Mouse (Mus musculus): ENCODE results near the gene Zbtb20. TPM values are rescaled to one million over a fixed set of nuclear protein-coding genes. Genes with fewer than 3 reads are reported as not detected.

Zbtb20 gene
- total RNA-seq, 2 experiments from 2014 or later: 102 to 105 TPM

GRCm38 (mm10) chr16:43217336-43218006 is 341.8 kb downstream of the Zbtb20 start:
- no peak for DNase-seq

DNA sequence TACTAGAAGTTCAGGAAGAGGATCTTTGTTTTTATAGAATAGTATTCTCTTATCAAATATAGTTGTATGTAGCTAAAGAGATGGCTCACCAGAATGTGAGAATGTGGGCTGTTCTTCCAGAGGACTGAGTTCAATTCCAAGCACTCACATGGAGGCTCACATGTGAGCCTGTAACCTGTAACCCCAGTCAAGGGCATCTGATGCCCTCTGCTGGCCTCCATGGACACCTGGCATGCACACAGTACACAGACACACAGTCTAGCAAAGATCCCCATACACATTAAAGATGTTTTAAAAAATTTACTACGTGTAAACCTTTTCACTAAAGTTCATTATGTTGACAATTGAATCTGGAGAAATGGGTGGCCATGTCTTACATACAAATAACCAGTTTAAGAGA is 343.7 kb downstream of the Zbtb20 start:
- DNase-seq: no peak

- no peak for DNase-seq
Measured at GRCm38 (mm10) chr16:43221313-43221712, 345.6 kb downstream of the Zbtb20 start.

- no peak for DNase-seq
Measured at GRCm38 (mm10) chr16:43230253-43230652, 354.6 kb downstream of the Zbtb20 start.

DNA sequence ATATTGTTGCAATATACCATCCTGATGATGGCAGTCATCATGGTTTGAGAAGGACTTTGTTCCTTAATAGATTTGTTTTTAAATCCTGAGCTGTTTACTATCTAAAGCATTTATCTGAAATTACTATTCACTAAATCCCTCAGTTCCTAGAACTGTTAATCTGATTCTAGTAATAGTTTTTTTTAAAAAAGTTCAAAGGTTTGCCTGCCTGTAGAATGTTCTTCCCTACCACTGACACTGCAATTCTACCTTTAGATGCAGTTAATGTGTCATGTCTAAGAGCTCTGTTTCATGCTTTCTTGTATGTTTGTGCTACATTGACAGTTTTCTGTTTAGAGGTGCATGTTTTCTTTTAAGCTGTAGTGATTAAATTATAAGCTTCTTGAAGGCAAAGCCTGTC is 358.6 kb downstream of the Zbtb20 start:
- no peak for DNase-seq

- DNase-seq: no peak
Measured at GRCm38 (mm10) chr16:43235317-43235716, 359.6 kb downstream of the Zbtb20 start.

DNA sequence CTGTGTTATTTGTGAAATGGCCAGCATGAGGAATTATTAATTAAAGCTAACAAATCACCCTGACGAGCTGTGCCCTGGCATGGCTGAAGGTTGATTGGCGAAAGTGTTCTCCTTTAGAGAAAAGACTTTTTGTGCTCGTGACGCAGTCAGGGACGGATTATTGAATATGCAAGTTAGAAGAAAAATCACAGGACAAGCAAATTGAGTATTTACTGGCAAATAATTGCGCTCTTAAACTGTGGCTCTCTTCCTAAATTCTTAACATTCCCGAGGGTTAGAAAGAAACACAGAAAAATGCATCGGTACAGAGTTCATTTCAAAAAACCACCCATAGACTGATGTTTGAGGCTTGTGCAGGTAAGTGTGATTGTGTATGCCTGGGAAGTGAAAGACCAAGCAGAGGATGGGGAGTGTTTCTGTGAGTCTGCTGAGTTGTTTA is 360.1 kb downstream of the Zbtb20 start:
- no peak for DNase-seq

DNA sequence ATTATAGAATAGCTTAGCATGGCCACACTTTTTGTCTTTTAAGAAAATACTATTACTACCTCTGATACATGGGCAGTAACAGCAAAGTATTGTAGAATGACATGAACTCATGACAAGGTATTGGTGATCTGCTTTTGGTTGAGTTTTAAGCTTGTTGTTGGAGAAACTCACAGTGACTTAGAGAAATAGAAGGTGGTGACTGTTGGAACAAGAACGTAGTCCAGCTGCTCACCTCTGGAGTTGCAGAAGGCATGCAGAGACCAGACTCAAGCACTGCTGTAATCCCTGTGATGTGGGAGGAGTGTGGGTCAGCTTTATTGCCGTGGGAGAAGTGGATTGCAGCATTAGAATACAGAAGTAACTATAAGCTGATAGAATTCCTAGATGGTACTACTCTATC is 361.9 kb downstream of the Zbtb20 start:
- no peak for DNase-seq

DNA sequence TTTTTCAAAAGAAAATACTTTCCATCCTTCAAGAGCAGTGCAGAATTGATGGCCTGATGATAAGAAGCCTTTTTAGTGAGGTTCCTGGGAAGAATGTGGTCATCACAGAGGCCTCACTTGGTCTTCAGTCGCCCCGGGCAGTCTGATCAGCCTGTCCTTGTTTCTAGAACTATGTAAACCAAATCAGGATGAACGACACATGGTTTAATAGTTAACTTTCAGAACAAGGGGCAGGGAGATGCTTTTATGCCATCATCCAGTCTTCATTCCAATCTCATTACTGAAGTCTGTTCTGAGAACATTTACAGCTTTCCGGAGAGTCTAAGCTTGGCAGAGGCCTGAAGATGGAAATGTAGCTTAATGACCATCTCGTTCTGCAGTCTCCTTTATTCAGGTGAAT is 371.3 kb downstream of the Zbtb20 start:
- no peak for DNase-seq

DNA sequence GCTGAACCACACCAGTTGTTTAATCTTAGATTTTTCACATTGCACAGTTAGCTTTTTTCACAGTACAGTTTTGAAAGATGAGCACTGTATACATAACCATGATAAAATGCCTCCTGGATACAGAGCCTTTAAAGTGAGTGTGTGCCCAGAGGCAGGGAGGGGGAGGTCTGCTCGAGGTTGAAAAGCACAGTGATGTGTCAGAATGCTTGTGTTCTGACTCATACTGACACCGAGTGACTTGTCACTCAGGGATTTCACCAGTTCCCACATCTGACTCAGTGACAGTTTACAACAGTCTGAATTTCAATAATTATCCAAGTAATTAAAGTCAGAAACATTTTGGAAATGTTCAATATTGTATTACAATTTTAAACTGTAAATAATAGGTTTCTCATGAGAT is 377.4 kb downstream of the Zbtb20 start:
- no peak for DNase-seq

DNA sequence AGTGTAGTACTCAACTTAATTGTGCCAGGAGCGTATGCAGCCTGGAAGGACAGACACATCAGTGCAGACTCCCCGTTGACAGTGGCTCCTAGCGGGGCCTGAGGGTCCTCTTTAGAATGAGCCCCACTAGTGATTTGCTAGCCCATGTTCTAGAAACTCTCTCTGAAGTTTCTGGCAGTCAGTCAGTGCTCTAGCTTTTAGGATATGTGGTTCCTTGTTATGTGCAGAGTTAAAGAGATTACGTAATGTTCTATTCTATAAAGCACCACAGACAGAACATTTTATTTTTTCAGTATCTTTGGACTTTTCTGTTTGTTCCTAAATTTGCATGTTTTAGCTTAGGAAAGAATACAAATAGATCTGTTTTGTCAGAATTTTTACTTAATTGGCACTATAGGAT is 378.1 kb downstream of the Zbtb20 start:
- DNase-seq: no peak

DNA sequence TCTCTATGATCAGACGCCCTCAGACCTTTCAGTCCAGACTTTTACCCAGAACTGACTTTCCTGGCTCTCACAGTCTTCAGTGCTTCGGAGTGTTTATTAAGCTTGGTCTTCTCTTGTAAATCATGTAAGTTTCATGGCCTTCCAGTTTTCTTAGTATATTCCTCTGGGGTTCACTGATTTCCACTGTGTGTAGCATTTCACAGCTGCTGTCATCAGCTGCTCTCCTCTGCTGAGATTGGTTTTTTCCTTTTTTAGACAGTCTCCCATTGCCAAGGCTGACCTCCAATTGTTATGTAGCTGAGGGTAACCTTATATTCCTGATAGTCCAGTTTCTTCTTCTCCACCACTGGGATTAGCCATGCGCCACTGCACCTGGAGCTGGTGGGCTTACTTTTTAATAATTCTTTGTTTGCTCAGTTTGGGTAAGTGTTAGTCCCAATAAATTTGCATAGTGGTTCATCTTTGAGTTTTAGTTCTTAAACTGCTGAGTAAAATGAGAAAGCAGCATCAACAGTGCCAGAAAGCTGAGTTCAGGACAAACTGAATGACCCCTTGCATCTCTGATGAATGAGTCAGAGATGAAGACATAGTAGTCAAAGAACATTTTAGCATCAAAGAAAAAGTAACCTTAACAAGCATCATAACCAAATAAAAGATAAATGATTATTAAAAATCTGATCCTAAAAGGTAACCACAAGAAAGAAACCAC is 380.7 kb downstream of the Zbtb20 start:
- no peak for DNase-seq

DNA sequence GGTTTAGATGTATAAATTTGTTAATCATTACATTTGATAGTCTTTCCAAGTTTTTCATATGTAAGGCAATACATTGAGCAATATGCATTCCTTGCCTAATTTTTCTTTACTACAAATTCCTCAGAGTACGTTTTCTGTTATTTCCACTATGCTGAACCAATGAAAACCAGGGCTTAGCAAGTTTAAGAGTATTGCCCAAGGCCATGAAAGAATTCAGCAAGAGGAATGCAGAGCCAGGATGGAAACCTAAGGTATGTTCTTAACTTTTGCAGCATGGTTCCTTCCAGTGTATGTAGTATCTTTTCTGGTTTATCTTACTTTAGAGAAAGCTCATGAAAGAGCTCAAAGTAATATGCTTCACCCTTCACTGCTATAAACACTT is 381.2 kb downstream of the Zbtb20 start:
- DNase-seq: no peak

DNA sequence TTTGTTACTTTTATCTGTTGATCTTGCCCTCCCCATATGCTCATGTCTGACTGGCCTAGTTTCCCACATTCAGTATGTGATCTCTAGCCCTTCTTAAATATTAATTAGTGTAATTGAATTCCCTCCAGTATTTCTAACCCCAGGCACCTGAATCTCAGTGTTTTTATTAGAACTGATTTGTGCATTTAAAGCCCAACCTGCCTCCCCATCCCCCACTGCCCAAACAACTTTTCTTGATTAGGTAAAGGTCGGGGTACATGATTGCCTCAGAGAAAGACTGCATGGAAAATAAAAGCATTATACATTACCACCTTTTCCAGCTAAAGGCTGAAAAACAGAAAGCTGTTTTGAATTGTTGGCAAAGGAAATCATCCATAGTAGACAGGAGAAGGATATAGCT is 383.8 kb downstream of the Zbtb20 start:
- no peak for DNase-seq

GRCm38 (mm10) chr16:43260862-43261261 is 385.2 kb downstream of the Zbtb20 start:
- no peak for DNase-seq

DNA sequence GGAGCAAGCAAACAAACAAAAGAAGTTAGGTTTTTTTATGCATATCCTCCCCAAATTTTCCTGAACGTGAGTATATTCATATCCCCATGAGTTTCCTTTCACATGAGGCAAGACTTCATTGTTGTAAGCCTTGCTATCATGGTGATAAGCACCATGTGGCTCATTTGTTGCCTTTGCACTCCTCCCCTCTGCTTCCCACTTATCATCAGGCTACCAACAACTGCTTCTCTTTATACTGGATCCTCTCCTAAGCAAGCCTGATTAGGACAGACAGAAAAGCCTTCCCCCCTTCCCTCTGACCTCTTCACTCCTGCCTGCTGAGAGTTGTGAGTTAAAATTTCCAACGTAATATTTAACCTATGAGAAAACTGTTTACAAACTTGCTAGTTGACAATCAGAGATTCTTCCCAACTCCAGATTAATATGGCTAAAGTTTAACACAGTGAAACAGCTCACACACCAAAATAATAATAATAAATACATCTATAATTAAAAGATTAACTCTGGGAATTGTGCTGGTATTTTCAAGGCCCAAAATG is 398.4 kb downstream of the Zbtb20 start:
- DNase-seq: no peak

- no peak for DNase-seq
Measured at GRCm38 (mm10) chr16:43276764-43277163, 401.1 kb downstream of the Zbtb20 start.

DNA sequence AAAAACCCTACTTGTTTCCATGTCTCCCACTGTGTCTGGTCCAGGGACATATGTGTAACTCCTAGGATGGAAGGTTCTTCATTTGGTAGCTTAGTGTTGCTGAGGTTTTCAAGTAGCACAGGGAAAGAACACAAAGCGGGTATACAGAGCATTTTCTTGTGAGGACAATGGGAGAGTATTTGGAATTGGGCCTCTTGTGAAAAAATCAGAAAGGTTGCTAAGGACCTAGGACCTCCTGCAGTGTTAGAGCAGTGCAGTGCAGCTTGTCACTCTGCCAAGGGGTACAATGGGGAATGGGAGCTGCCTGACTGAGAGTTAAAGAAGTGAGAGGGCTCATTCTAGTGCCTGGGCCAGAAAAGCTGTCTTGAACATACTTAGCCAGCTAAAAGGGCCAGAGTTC is 410.6 kb downstream of the Zbtb20 start:
- DNase-seq: no peak

GRCm38 (mm10) chr16:43286783-43287383 is 411.2 kb downstream of the Zbtb20 start:
- no peak for DNase-seq

DNA sequence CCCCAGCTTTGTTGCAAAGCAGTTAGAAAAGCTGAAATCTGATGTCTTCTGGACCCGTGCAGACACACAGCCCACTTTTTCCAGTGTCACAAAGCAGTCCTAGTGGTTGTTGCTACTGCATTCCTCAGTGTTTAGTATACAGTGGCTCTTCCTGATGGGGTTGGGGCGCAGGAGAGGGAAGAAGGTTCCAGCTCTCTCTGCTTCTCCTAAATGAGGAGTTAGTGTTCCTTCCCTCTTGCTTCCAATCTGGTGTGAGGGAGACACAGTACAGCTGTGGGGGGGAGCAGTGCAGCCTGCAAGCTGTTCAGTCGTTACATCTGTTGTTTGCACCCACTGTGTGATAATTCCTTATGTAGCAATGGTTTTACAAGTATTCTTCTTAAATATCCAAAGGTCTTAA is 415.7 kb downstream of the Zbtb20 start:
- DNase-seq: peak; percentile 11

- DNase-seq: no peak
Measured at GRCm38 (mm10) chr16:43297953-43298596, 422.4 kb downstream of the Zbtb20 start.

DNA sequence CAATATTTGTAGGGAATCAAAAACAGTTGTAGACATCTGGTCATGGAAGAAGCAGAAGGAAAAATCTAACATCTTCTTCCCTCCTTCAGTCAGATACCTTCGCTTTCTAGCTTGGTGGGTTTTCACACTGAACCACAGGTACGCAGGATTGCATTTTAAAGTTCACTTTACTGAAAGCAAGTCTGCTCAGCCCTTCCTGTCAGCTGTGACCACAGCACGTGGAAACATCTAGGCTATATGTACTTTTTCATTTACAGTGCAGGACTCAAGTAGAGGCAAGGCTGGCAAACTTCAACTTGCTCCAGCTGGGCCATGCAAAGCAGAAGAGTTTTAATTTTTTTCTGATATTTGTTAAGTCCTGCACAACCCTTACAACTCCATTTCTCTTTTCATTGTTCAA is 424.7 kb downstream of the Zbtb20 start:
- DNase-seq: no peak

- no peak for DNase-seq
Measured at GRCm38 (mm10) chr16:43302171-43302570, 426.5 kb downstream of the Zbtb20 start.

All from heart, postnatal 4 days (tissue).